16 mouse cellular contexts compared by ENCODE assay signal in genomic region chr12:35503586-35503985, GRCm38 (mm10). TPM values are rescaled to one million over a fixed set of nuclear protein-coding genes. Genes with fewer than 3 reads are reported as not detected.
DNase-seq lines count a peak whose midpoint lies in the region; ATAC-seq and TF ChIP-seq lines count a peak whose summit lies in the region.
"Had no signal": no experiment of that assay in that cellular context is flagged by ENCODE, and none has a peak within 500 bp of the region (broad histone marks: within the 10 kb centered on the region; RNA-seq: fewer than 3 reads in every experiment).

No protein-coding gene starts in this region.

- H3K9me3 ChIP-seq in hindbrain, embryonic 11.5 days (ENCODE audit: control insufficient read depth, low read length): no peaks in the 10 kb centered on the region
- no peaks in the 10 kb centered on the region for H3K9me3 ChIP-seq in hindbrain, embryonic 16.5 days (ENCODE audit: control insufficient read depth, low read length)
- H3K9me3 ChIP-seq in midbrain, postnatal 0 days (ENCODE audit: low read length): no peaks in the 10 kb centered on the region
- no peaks in the 10 kb centered on the region for H3K9me3 ChIP-seq in midbrain, embryonic 16.5 days (replicated peaks; ENCODE audit: control insufficient read depth, low read length, poor library complexity, severe bottlenecking)
- no peaks in the 10 kb centered on the region for H3K9me3 ChIP-seq in stomach, postnatal 0 days (ENCODE audit: control insufficient read depth, low read length)
- H3K9me3 ChIP-seq: hindbrain, embryonic 13.5 days; limb, embryonic 12.5 days; midbrain, embryonic 10.5 days; neural tube, embryonic 12.5 days had no signal

- DNase-seq in hindbrain, embryonic 11.5 days (ENCODE audit: low spot score): peak; percentile 5
- no peak for DNase-seq in midbrain, postnatal 0 days (ENCODE audit: low spot score)
- peak; percentile 14 for DNase-seq in brain, adult 2 months (ENCODE audit: low read depth, low spot score)
- peak; percentile 25 for DNase-seq in stomach, postnatal 0 days (ENCODE audit: low spot score)
- no peak for DNase-seq in thymus, postnatal 10 days (ENCODE audit: low spot score in 2 of 2)
- DNase-seq: cerebellum, postnatal 14 days; gastrocnemius, postnatal 14 days; right cerebral cortex, postnatal 25 days; thymus, adult 18-20 months had no signal

- no peak overlapping the region for H3K27ac ChIP-seq in hindbrain, embryonic 11.5 days (ENCODE audit: low read depth, low read length)
- no peak overlapping the region for H3K27ac ChIP-seq in hindbrain, embryonic 16.5 days (ENCODE audit: low read depth, low read length)
- H3K27ac ChIP-seq in midbrain, postnatal 0 days (ENCODE audit: low read depth, low read length): no peak overlapping the region
- H3K27ac ChIP-seq in midbrain, embryonic 16.5 days (ENCODE audit: low read length): no peak overlapping the region
- no peak overlapping the region for H3K27ac ChIP-seq in stomach, postnatal 0 days (replicated peaks)
- H3K27ac ChIP-seq: hindbrain, embryonic 13.5 days; limb, embryonic 12.5 days; midbrain, embryonic 10.5 days; neural tube, embryonic 12.5 days had no signal

- TF ChIP-seq CTCF in midbrain, postnatal 0 days (IDR thresholded peaks at IDR 0.05): peak; percentile 48
- peak; percentile 73 for TF ChIP-seq CTCF in stomach, postnatal 0 days (IDR thresholded peaks at IDR 0.05; ENCODE audit: low read depth)

- no peak for TF ChIP-seq EP300 in stomach, postnatal 0 days (optimal IDR thresholded peaks at IDR 0.05)

- no peak overlapping the region for H3K9ac ChIP-seq in hindbrain, embryonic 11.5 days (ENCODE audit: low read depth, low read length)
- H3K9ac ChIP-seq in hindbrain, embryonic 16.5 days (ENCODE audit: low read depth, low read length): no peak overlapping the region
- no peak overlapping the region for H3K9ac ChIP-seq in midbrain, postnatal 0 days (replicated peaks; ENCODE audit: low read length, poor library complexity, severe bottlenecking)
- no peak overlapping the region for H3K9ac ChIP-seq in midbrain, embryonic 16.5 days (ENCODE audit: low read depth, low read length)
- no peak overlapping the region for H3K9ac ChIP-seq in stomach, postnatal 0 days (ENCODE audit: low read length)
- H3K9ac ChIP-seq: hindbrain, embryonic 13.5 days; limb, embryonic 12.5 days; neural tube, embryonic 12.5 days had no signal

- 90% methylated on average over 7 of the region's 7 CpGs for WGBS in hindbrain, embryonic 11.5 days
- whole genome bisulfite sequencing in hindbrain, embryonic 16.5 days: 93% methylated on average over 7 of the region's 7 CpGs
- 86% methylated on average over 7 of the region's 7 CpGs for WGBS in midbrain, postnatal 0 days
- WGBS in midbrain, embryonic 16.5 days: 93% methylated on average over 7 of the region's 7 CpGs
- 78% methylated on average over 7 of the region's 7 CpGs for WGBS in stomach, postnatal 0 days

- no peaks in the 10 kb centered on the region for H3K27me3 ChIP-seq in hindbrain, embryonic 11.5 days (ENCODE audit: control insufficient read depth, insufficient read depth, low read length)
- no peaks in the 10 kb centered on the region for H3K27me3 ChIP-seq in hindbrain, embryonic 16.5 days (replicated peaks; ENCODE audit: control insufficient read depth, insufficient read depth, low read length)
- H3K27me3 ChIP-seq in midbrain, postnatal 0 days (ENCODE audit: insufficient read depth, low read length): no peaks in the 10 kb centered on the region
- no peaks in the 10 kb centered on the region for H3K27me3 ChIP-seq in midbrain, embryonic 16.5 days (ENCODE audit: control insufficient read depth, insufficient read depth, low read depth, low read length)
- no peaks in the 10 kb centered on the region for H3K27me3 ChIP-seq in stomach, postnatal 0 days (ENCODE audit: control insufficient read depth, insufficient read depth, low read length)
- H3K27me3 ChIP-seq: hindbrain, embryonic 13.5 days; limb, embryonic 12.5 days; neural tube, embryonic 12.5 days had no signal

- H3K36me3 ChIP-seq in hindbrain, embryonic 11.5 days (ENCODE audit: control insufficient read depth, insufficient read depth, low read length): no peaks in the 10 kb centered on the region
- peaks cover 11% of the 10 kb centered on the region for H3K36me3 ChIP-seq in hindbrain, embryonic 16.5 days (ENCODE audit: control insufficient read depth, insufficient read depth, low read length)
- H3K36me3 ChIP-seq in midbrain, postnatal 0 days (ENCODE audit: insufficient read depth, low read length): peaks cover 17% of the 10 kb centered on the region
- H3K36me3 ChIP-seq in midbrain, embryonic 16.5 days (ENCODE audit: control insufficient read depth, insufficient read depth, low read length): peaks cover 8% of the 10 kb centered on the region
- H3K36me3 ChIP-seq in stomach, postnatal 0 days (ENCODE audit: control insufficient read depth, insufficient read depth, low read length): peaks cover 18% of the 10 kb centered on the region
- H3K36me3 ChIP-seq: limb, embryonic 12.5 days; neural tube, embryonic 12.5 days had no signal

- no peak overlapping the region for H3K4me3 ChIP-seq in hindbrain, embryonic 11.5 days (ENCODE audit: low read depth, low read length)
- H3K4me3 ChIP-seq in hindbrain, embryonic 16.5 days (ENCODE audit: low read length): no peak overlapping the region
- H3K4me3 ChIP-seq in midbrain, postnatal 0 days (ENCODE audit: low read depth, low read length): no peak overlapping the region
- H3K4me3 ChIP-seq in midbrain, embryonic 16.5 days (ENCODE audit: low read depth, low read length): no peak overlapping the region
- H3K4me3 ChIP-seq in stomach, postnatal 0 days (ENCODE audit: low read depth, low read length): no peak overlapping the region
- H3K4me3 ChIP-seq: hindbrain, embryonic 13.5 days; limb, embryonic 12.5 days; midbrain, embryonic 10.5 days; neural tube, embryonic 12.5 days had no signal

- H3K4me1 ChIP-seq in hindbrain, embryonic 11.5 days (replicated peaks; ENCODE audit: control insufficient read depth, insufficient read depth, low read length): no peaks in the 10 kb centered on the region
- no peaks in the 10 kb centered on the region for H3K4me1 ChIP-seq in hindbrain, embryonic 16.5 days (ENCODE audit: control insufficient read depth, insufficient read depth, low read depth, low read length)
- H3K4me1 ChIP-seq in midbrain, postnatal 0 days (ENCODE audit: insufficient read depth, low read length): no peaks in the 10 kb centered on the region
- no peaks in the 10 kb centered on the region for H3K4me1 ChIP-seq in midbrain, embryonic 16.5 days (ENCODE audit: control insufficient read depth, insufficient read depth, low read length)
- no peaks in the 10 kb centered on the region for H3K4me1 ChIP-seq in stomach, postnatal 0 days (replicated peaks; ENCODE audit: control insufficient read depth, insufficient read depth)
- H3K4me1 ChIP-seq: hindbrain, embryonic 13.5 days; limb, embryonic 12.5 days; neural tube, embryonic 12.5 days had no signal

- no peak overlapping the region for H3K4me2 ChIP-seq in hindbrain, embryonic 11.5 days (replicated peaks; ENCODE audit: low read depth, low read length)
- no peak overlapping the region for H3K4me2 ChIP-seq in hindbrain, embryonic 16.5 days (ENCODE audit: low read length)
- H3K4me2 ChIP-seq in midbrain, postnatal 0 days (ENCODE audit: low read depth, low read length, poor library complexity, severe bottlenecking): no peak overlapping the region
- no peak overlapping the region for H3K4me2 ChIP-seq in midbrain, embryonic 16.5 days (ENCODE audit: low read length)
- no peak overlapping the region for H3K4me2 ChIP-seq in stomach, postnatal 0 days (replicated peaks; ENCODE audit: low read depth)
- H3K4me2 ChIP-seq: hindbrain, embryonic 13.5 days; limb, embryonic 12.5 days; neural tube, embryonic 12.5 days had no signal

- ATAC-seq in hindbrain, embryonic 11.5 days (ENCODE audit: low FRiP score): no peak
- ATAC-seq in hindbrain, embryonic 16.5 days: no peak
- no peak for ATAC-seq in midbrain, postnatal 0 days (ENCODE audit: low FRiP score)
- ATAC-seq in midbrain, embryonic 16.5 days: no peak
- peak; percentile 35; the same call in 1 of the 2 replicates for ATAC-seq in stomach, postnatal 0 days (ENCODE audit: low FRiP score, low TSS enrichment)
- no peak for ATAC-seq in megakaryocyte, adult 5-6 weeks (ENCODE audit: poor library complexity, severe bottlenecking)

RNA-seq across cellular contexts. Expression of gene Ahr, which starts 31.3 kb away (rescaled TPM):
- polyA plus RNA-seq in hindbrain, embryonic 11.5 days (2014; fragmentation: Nextera tagmentation; extraction: Ambion mirVana): 3.4 and 4.3 TPM in 2 replicates
- polyA plus RNA-seq in hindbrain, embryonic 16.5 days (2015; fragmentation: Nextera tagmentation; extraction: Ambion mirVana): 3.6 and 3.9 TPM in 2 replicates
- total RNA-seq in midbrain, postnatal 0 days (2014; rRNA removed): 10.6 and 11.3 TPM in 2 replicates
- 2.5 and 2.7 TPM in 2 replicates for polyA plus RNA-seq in midbrain, postnatal 0 days (2015; fragmentation: Nextera tagmentation; extraction: Ambion mirVana)
- 2.6 and 2.7 TPM in 2 replicates for polyA plus RNA-seq in midbrain, embryonic 16.5 days (2015; fragmentation: Nextera tagmentation; extraction: Ambion mirVana)
- polyA plus RNA-seq in stomach, postnatal 0 days (2015; fragmentation: Nextera tagmentation; extraction: Ambion mirVana): 8.2 and 9.2 TPM in 2 replicates
- total RNA-seq in megakaryocyte, adult 5-6 weeks (2015): 12.7 and 13.0 TPM in 2 replicates
- total RNA-seq in megakaryocyte, adult 5-6 weeks (2017): 9.8 and 12.4 TPM in 2 replicates

Comparison
In these comparisons a context has a peak if more than half of its experiments do, and no peak if none do; other contexts are left out.
1. DNase-seq: peak in hindbrain, embryonic 11.5 days (single experiment), brain, adult 2 months (single experiment) and stomach, postnatal 0 days (single experiment); none in midbrain, postnatal 0 days (single experiment) and thymus, postnatal 10 days (0 of 2).